Mouse (Mus musculus) heart, embryonic 12.5 days (tissue): ENCODE data around the gene Stt3b. TPM values are rescaled to one million over a fixed set of nuclear protein-coding genes. Genes with fewer than 3 reads are reported as not detected.

ENCODE experiments used
- ATAC-seq: fragments of 200-750 bp; cut with Nextera tagmentation; 2 replicates; pipeline ENCODE4 v1.8.0; 2017; ENCODE audit warnings: moderate TSS enrichment, moderate library complexity; ENCODE audit not compliant: insufficient number of reproducible peaks, low FRiP score
- H3K27ac ChIP-seq: fragments of 300-500 bp; sonication (generic); 2 replicates; pipeline ENCODE4 v1.5.1; 2016; ENCODE audit warnings: mild to moderate bottlenecking, moderate library complexity; ENCODE audit not compliant: poor library complexity, severe bottlenecking
- H3K27me3 ChIP-seq: fragments of 300-500 bp; sonication (generic); replicated peaks from 2 replicates; pipeline ENCODE4 v1.6.1; 2016; ENCODE audit warnings: mild to moderate bottlenecking, moderate library complexity
- H3K36me3 ChIP-seq: fragments of 300-500 bp; sonication (generic); 2 replicates; pipeline ENCODE4 v1.6.1; 2016; ENCODE audit warnings: mild to moderate bottlenecking, moderate library complexity
- H3K4me1 ChIP-seq: fragments of 300-500 bp; sonication (generic); replicated peaks from 2 replicates; pipeline ENCODE4 v1.6.1; 2016; ENCODE audit warnings: mild to moderate bottlenecking
- H3K4me2 ChIP-seq: fragments of 300-500 bp; sonication (generic); 2 replicates; pipeline ENCODE4 v1.6.1; 2016; ENCODE audit warnings: mild to moderate bottlenecking, moderate library complexity
- H3K4me3 ChIP-seq: fragments of 300-500 bp; sonication (generic); 2 replicates; pipeline ENCODE4 v1.5.1; 2016; ENCODE audit warnings: mild to moderate bottlenecking
- H3K9ac ChIP-seq: fragments of 300-500 bp; sonication (generic); 2 replicates; pipeline ENCODE4 v1.6.1; 2016; ENCODE audit warnings: mild to moderate bottlenecking, moderate library complexity
- H3K9me3 ChIP-seq: fragments of 300-500 bp; sonication (generic); replicated peaks from 2 replicates; pipeline ENCODE4 v1.6.1; 2016; ENCODE audit warnings: mild to moderate bottlenecking, moderate library complexity
- WGBS: fragments of 180-500 bp; shearing (Covaris S2); methylation state at CpG from one replicate; pipeline ENCODE4 v1.1.7; 2016; 5-methylcytosine and 5-hydroxymethylcytosine counted together
- polyA plus RNA-seq: library from polyadenylated mRNA; unstranded; fragments of >200 nt; fragmentation: Nextera tagmentation; extraction: Ambion mirVana; gene quantifications from 2 replicates; pipeline ENCODE4 v1.2.1, GENCODE M21; 2016

Stt3b gene
- 121 and 122 TPM in 2 replicates for polyA plus RNA-seq

- no peaks in the 10 kb centered on the region for H3K9me3 ChIP-seq
- WGBS, result under 1% methylated on average over 91 of the region's 91 CpGs
- H3K4me1 ChIP-seq, result peaks cover 23% of the 10 kb centered on the region
- peak within 1 kb of the TSS; percentile 100 for H3K9ac ChIP-seq
- peak; percentile 96 for ATAC-seq
- H3K27ac ChIP-seq, result peak within 1 kb of the TSS; percentile 99
- H3K4me3 ChIP-seq, result peak within 1 kb of the TSS; percentile 99
- no peaks in the 10 kb centered on the region for H3K36me3 ChIP-seq
- H3K27me3 ChIP-seq, result no peaks in the 10 kb centered on the region
- H3K4me2 ChIP-seq, result peak within 1 kb of the TSS; percentile 68
These were observed at the start of gene Stt3b for GRCm38 (mm10) chr9:115310346-115311222. Gene Stt3b, minus strand, starts transcription at chr9:115310421.

GRCm38 (mm10) chr9:115358421-115358820 is 48.2 kb upstream of the Stt3b start:
- Histone ChIP-seq H3K4me1 (peaks cover 12% of the 10 kb centered on the region), H3K9me3 (no peaks in the 10 kb centered on the region), H3K27me3 (no peaks in the 10 kb centered on the region), H3K4me3 (no peak overlapping the region), H3K4me2 (no peak overlapping the region), H3K27ac (no peak overlapping the region), H3K36me3 (no peaks in the 10 kb centered on the region), H3K9ac (no peak overlapping the region)
- no peak for ATAC-seq
- WGBS, result 75% methylated on average over 2 of the region's 2 CpGs

GRCm38 (mm10) chr9:115357996-115358395 is 47.8 kb upstream of the Stt3b start:
- no peaks in the 10 kb centered on the region for H3K36me3 ChIP-seq
- no peaks in the 10 kb centered on the region for H3K27me3 ChIP-seq
- H3K9me3 ChIP-seq, result no peaks in the 10 kb centered on the region
- H3K27ac ChIP-seq, result no peak overlapping the region
- H3K4me3 ChIP-seq, result no peak overlapping the region
- H3K9ac ChIP-seq, result no peak overlapping the region
- peaks cover 12% of the 10 kb centered on the region for H3K4me1 ChIP-seq
- 95% methylated on average over 1 of the region's 1 CpGs for WGBS
- ATAC-seq, result no peak
- no peak overlapping the region for H3K4me2 ChIP-seq

- 46% methylated on average over 19 of the region's 19 CpGs for WGBS
- ATAC-seq, result 0 out of 2 replicates have a peak, but pooled peaks have one; percentile 29
- Histone ChIP-seq H3K36me3 (no peaks in the 10 kb centered on the region), H3K9me3 (no peaks in the 10 kb centered on the region), H3K4me3 (no peak overlapping the region), H3K27ac (no peak overlapping the region), H3K4me1 (peaks cover 12% of the 10 kb centered on the region), H3K4me2 (no peak overlapping the region), H3K9ac (no peak overlapping the region), H3K27me3 (no peaks in the 10 kb centered on the region)
These were observed 46.7 kb upstream of the Stt3b start for GRCm38 (mm10) chr9:115356731-115357458.

GRCm38 (mm10) chr9:115355972-115356371 is 45.8 kb upstream of the Stt3b start:
- 42% methylated on average over 5 of the region's 5 CpGs for WGBS
- Histone ChIP-seq H3K9ac (no peak overlapping the region), H3K36me3 (no peaks in the 10 kb centered on the region), H3K4me3 (no peak overlapping the region), H3K4me2 (0 out of 2 replicates have a peak overlapping the region, but pooled peaks have one; percentile 17), H3K27ac (no peak overlapping the region), H3K27me3 (no peaks in the 10 kb centered on the region), H3K4me1 (peaks cover 12% of the 10 kb centered on the region), H3K9me3 (no peaks in the 10 kb centered on the region)
- ATAC-seq, result 0 out of 2 replicates have a peak, but pooled peaks have one; percentile 39

GRCm38 (mm10) chr9:115349741-115350512 is 39.7 kb upstream of the Stt3b start:
- 62% methylated on average over 4 of the region's 4 CpGs for WGBS
- H3K36me3 ChIP-seq, result no peaks in the 10 kb centered on the region
- H3K9ac ChIP-seq, result no peak overlapping the region
- H3K27me3 ChIP-seq, result no peaks in the 10 kb centered on the region
- H3K9me3 ChIP-seq, result no peaks in the 10 kb centered on the region
- no peak for ATAC-seq
- peak overlapping the region; percentile 77 for H3K27ac ChIP-seq
- H3K4me2 ChIP-seq, result no peak overlapping the region
- H3K4me1 ChIP-seq, result peaks cover 33% of the 10 kb centered on the region
- no peak overlapping the region for H3K4me3 ChIP-seq

GRCm38 (mm10) chr9:115349106-115349505 is 38.9 kb upstream of the Stt3b start:
- Histone ChIP-seq H3K27ac (peak overlapping the region; percentile 77), H3K9ac (no peak overlapping the region), H3K4me1 (peaks cover 33% of the 10 kb centered on the region), H3K36me3 (no peaks in the 10 kb centered on the region), H3K27me3 (no peaks in the 10 kb centered on the region), H3K4me2 (no peak overlapping the region), H3K9me3 (no peaks in the 10 kb centered on the region), H3K4me3 (no peak overlapping the region)
- peak; percentile 63 for ATAC-seq
- 23% methylated on average over 1 of the region's 1 CpGs for WGBS

GRCm38 (mm10) chr9:115344930-115345329 is 34.7 kb upstream of the Stt3b start:
- no peak overlapping the region for H3K27ac ChIP-seq
- H3K9ac ChIP-seq, result no peak overlapping the region
- no peak overlapping the region for H3K4me2 ChIP-seq
- 0 out of 2 replicates have a peak, but pooled peaks cover 5% of the 10 kb centered on the region for H3K27me3 ChIP-seq
- WGBS, result 81% methylated on average over 3 of the region's 3 CpGs
- no peak overlapping the region for H3K4me3 ChIP-seq
- ATAC-seq, result no peak
- no peaks in the 10 kb centered on the region for H3K9me3 ChIP-seq
- no peaks in the 10 kb centered on the region for H3K36me3 ChIP-seq
- H3K4me1 ChIP-seq, result peaks cover 34% of the 10 kb centered on the region

GRCm38 (mm10) chr9:115341576-115341975 is 31.4 kb upstream of the Stt3b start:
- H3K9ac ChIP-seq, result no peak overlapping the region
- H3K4me1 ChIP-seq, result peaks cover 16% of the 10 kb centered on the region
- 0 out of 2 replicates have a peak, but pooled peaks cover 5% of the 10 kb centered on the region for H3K27me3 ChIP-seq
- H3K36me3 ChIP-seq, result no peaks in the 10 kb centered on the region
- no peak overlapping the region for H3K4me3 ChIP-seq
- whole genome bisulfite sequencing, result 81% methylated on average over 9 of the region's 9 CpGs
- no peak for ATAC-seq
- no peak overlapping the region for H3K27ac ChIP-seq
- no peaks in the 10 kb centered on the region for H3K9me3 ChIP-seq
- H3K4me2 ChIP-seq, result no peak overlapping the region

GRCm38 (mm10) chr9:115340212-115340815 is 30.1 kb upstream of the Stt3b start:
- Histone ChIP-seq H3K27me3 (0 out of 2 replicates have a peak, but pooled peaks cover 5% of the 10 kb centered on the region), H3K9ac (no peak overlapping the region), H3K4me2 (no peak overlapping the region), H3K36me3 (no peaks in the 10 kb centered on the region), H3K9me3 (no peaks in the 10 kb centered on the region), H3K4me1 (peaks cover 10% of the 10 kb centered on the region), H3K4me3 (no peak overlapping the region), H3K27ac (no peak overlapping the region)
- no peak for ATAC-seq
- WGBS, result 53% methylated on average over 12 of the region's 12 CpGs
